Mouse (Mus musculus): ENCODE measurements around the gene Fmo5. TPM values are rescaled to one million over a fixed set of nuclear protein-coding genes. Genes with fewer than 3 reads are reported as not detected.

Gene Fmo5
- polyA plus RNA-seq, 1 experiment from 2014 or later = 0.66 TPM

DNA sequence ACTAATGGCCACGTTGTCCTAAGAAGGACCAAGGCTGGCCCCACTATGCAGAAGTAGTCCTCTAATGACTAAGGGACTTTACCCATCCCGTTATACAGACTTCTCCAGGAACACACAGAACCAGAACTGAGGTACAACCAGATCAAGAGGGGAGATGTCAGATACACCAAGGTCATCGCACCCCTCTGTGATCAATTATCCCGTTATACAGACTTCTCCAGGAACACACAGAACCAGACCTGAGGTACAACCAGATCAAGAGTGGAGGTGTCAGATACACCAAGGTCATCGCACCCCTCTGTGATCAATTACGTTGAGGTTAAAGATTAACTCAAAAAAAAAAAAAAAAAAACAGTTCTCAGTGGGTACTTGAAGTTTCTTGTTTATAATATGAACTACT, 17.6 kb upstream of the Fmo5 start:
- no peak for ATAC-seq (replicated peaks)
- peaks cover 10% of the 10 kb centered on the region for H3K4me1 ChIP-seq
- H3K4me3 ChIP-seq = no peak overlapping the region
- no peak overlapping the region for H3K4me2 ChIP-seq (replicated peaks)
- no peak overlapping the region for H3K27ac ChIP-seq (replicated peaks)
- no peaks in the 10 kb centered on the region for H3K27me3 ChIP-seq
- H3K9ac ChIP-seq (replicated peaks) = no peak overlapping the region
- 91% methylated on average over 6 of the region's 6 CpGs for WGBS
- no peaks in the 10 kb centered on the region for H3K36me3 ChIP-seq
- H3K9me3 ChIP-seq = no peaks in the 10 kb centered on the region

GRCm38 (mm10) chr3:97615154-97615553, 13.4 kb upstream of the Fmo5 start:
- H3K27me3 ChIP-seq = no peaks in the 10 kb centered on the region
- no peak overlapping the region for H3K27ac ChIP-seq (replicated peaks)
- H3K4me3 ChIP-seq = no peak overlapping the region
- H3K4me2 ChIP-seq (replicated peaks) = no peak overlapping the region
- H3K4me1 ChIP-seq = peaks cover 4% of the 10 kb centered on the region; the same call in 1 of the 2 replicates
- no peak overlapping the region for H3K9ac ChIP-seq (replicated peaks)
- no peaks in the 10 kb centered on the region for H3K36me3 ChIP-seq
- H3K9me3 ChIP-seq = no peaks in the 10 kb centered on the region
- ATAC-seq (replicated peaks) = no peak
- 52% methylated on average over 1 of the region's 1 CpGs for WGBS

- WGBS = 88% methylated on average over 4 of the region's 4 CpGs
- Histone ChIP-seq H3K4me2 (replicated peaks) (no peak overlapping the region), H3K27ac (replicated peaks) (no peak overlapping the region), H3K4me1 (no peaks in the 10 kb centered on the region), H3K9ac (replicated peaks) (no peak overlapping the region), H3K4me3 (no peak overlapping the region), H3K36me3 (no peaks in the 10 kb centered on the region), H3K27me3 (no peaks in the 10 kb centered on the region), H3K9me3 (no peaks in the 10 kb centered on the region)
- no peak for ATAC-seq (replicated peaks)
Measured at GRCm38 (mm10) chr3:97615933-97616332, 12.7 kb upstream of the Fmo5 start.

- H3K27me3 ChIP-seq = no peaks in the 10 kb centered on the region
- H3K27ac ChIP-seq (replicated peaks) = no peak overlapping the region
- H3K36me3 ChIP-seq = no peaks in the 10 kb centered on the region
- H3K9ac ChIP-seq (replicated peaks) = no peak overlapping the region
- 97% methylated on average over 18 of the region's 19 CpGs for WGBS
- ATAC-seq (replicated peaks) = no peak
- H3K9me3 ChIP-seq = no peaks in the 10 kb centered on the region
- H3K4me2 ChIP-seq (replicated peaks) = no peak overlapping the region
- no peaks in the 10 kb centered on the region for H3K4me1 ChIP-seq
- no peak overlapping the region for H3K4me3 ChIP-seq
Measured at GRCm38 (mm10) chr3:97617091-97617825, 11.3 kb upstream of the Fmo5 start.

DNA sequence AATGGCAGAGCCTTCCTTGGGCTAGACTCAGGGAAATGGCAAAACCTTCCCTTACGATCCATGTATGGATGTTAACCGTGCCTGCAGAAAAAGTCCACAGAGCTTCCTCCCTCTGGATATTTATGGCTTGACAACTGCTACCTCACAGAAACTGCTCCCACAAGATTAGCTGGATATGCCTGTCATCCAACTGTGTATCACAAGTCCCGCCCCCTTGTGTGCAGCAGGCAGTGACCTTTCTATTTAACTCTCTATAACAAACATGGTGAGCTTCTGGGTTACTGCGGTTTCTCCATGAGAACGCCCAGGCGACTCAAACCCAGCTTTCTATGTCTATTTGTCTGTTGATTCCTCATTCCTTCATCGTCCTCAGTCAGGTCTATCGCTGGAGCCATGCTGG, 10.7 kb upstream of the Fmo5 start:
- Histone ChIP-seq H3K4me3 (no peak overlapping the region), H3K27ac (replicated peaks) (no peak overlapping the region), H3K9me3 (no peaks in the 10 kb centered on the region), H3K27me3 (no peaks in the 10 kb centered on the region), H3K4me2 (replicated peaks) (no peak overlapping the region), H3K4me1 (no peaks in the 10 kb centered on the region), H3K36me3 (no peaks in the 10 kb centered on the region), H3K9ac (replicated peaks) (no peak overlapping the region)
- WGBS = 86% methylated on average over 8 of the region's 8 CpGs
- ATAC-seq (replicated peaks) = no peak

- Histone ChIP-seq H3K4me2 (replicated peaks) (no peak overlapping the region), H3K4me1 (no peaks in the 10 kb centered on the region), H3K27ac (replicated peaks) (no peak overlapping the region), H3K9ac (replicated peaks) (no peak overlapping the region), H3K36me3 (no peaks in the 10 kb centered on the region), H3K27me3 (no peaks in the 10 kb centered on the region), H3K4me3 (no peak overlapping the region), H3K9me3 (no peaks in the 10 kb centered on the region)
- 97% methylated on average over 4 of the region's 4 CpGs for WGBS
- ATAC-seq (replicated peaks) = no peak
Measured at GRCm38 (mm10) chr3:97620657-97621056, 7.9 kb upstream of the Fmo5 start.

- no peak for ATAC-seq (replicated peaks)
- Histone ChIP-seq H3K9me3 (no peaks in the 10 kb centered on the region), H3K4me2 (replicated peaks) (no peak overlapping the region), H3K36me3 (no peaks in the 10 kb centered on the region), H3K27ac (replicated peaks) (no peak overlapping the region), H3K4me3 (no peak overlapping the region), H3K4me1 (0 out of 2 replicates have a peak, but pooled peaks cover 6% of the 10 kb centered on the region), H3K27me3 (no peaks in the 10 kb centered on the region), H3K9ac (replicated peaks) (no peak overlapping the region)
- 30% methylated on average over 2 of the region's 2 CpGs for WGBS
Measured at GRCm38 (mm10) chr3:97624611-97625010, 4.0 kb upstream of the Fmo5 start.

DNA sequence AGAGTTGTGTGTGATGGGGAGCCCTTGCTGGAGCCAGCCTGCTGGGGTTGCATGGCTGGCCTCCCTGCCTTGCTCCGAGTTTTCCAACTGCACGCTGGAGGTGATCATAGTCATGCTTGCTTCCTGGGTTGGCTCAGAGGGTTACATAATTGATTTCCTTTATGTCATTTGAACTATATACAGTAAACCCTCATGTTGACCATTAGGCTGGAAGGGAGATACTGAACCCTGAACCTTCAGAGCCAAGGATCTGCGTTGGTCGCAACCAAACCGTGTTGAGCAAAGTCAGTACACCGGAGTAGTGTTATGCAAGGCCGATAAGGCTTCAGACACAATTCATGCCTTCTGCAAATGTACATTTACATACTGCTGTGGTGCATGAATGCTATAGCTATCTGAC, 711 bp upstream of the Fmo5 start:
- H3K36me3 ChIP-seq = no peaks in the 10 kb centered on the region
- ATAC-seq (replicated peaks) = no peak
- H3K27me3 ChIP-seq = no peaks in the 10 kb centered on the region
- no peak overlapping the region for H3K4me2 ChIP-seq (replicated peaks)
- WGBS = 78% methylated on average over 7 of the region's 7 CpGs
- H3K9me3 ChIP-seq = no peaks in the 10 kb centered on the region
- no peak overlapping the region for H3K4me3 ChIP-seq
- no peak overlapping the region for H3K27ac ChIP-seq (replicated peaks)
- H3K9ac ChIP-seq (replicated peaks) = no peak overlapping the region
- H3K4me1 ChIP-seq = 0 out of 2 replicates have a peak, but pooled peaks cover 6% of the 10 kb centered on the region

- 91% methylated on average over 4 of the region's 4 CpGs for WGBS
- Histone ChIP-seq H3K4me1 (0 out of 2 replicates have a peak, but pooled peaks cover 6% of the 10 kb centered on the region), H3K27ac (replicated peaks) (no peak overlapping the region), H3K36me3 (no peaks in the 10 kb centered on the region), H3K9me3 (no peaks in the 10 kb centered on the region), H3K4me2 (replicated peaks) (no peak overlapping the region), H3K9ac (replicated peaks) (no peak overlapping the region), H3K4me3 (no peak overlapping the region), H3K27me3 (no peaks in the 10 kb centered on the region)
- ATAC-seq (replicated peaks) = no peak
Measured at GRCm38 (mm10) chr3:97629941-97630340, 1.3 kb downstream of the Fmo5 start.

GRCm38 (mm10) chr3:97630746-97631145, 2.1 kb downstream of the Fmo5 start:
- Histone ChIP-seq H3K4me1 (0 out of 2 replicates have a peak, but pooled peaks cover 6% of the 10 kb centered on the region), H3K27me3 (no peaks in the 10 kb centered on the region), H3K27ac (replicated peaks) (no peak overlapping the region), H3K4me2 (replicated peaks) (no peak overlapping the region), H3K4me3 (no peak overlapping the region), H3K36me3 (no peaks in the 10 kb centered on the region), H3K9ac (replicated peaks) (no peak overlapping the region), H3K9me3 (no peaks in the 10 kb centered on the region)
- WGBS = 96% methylated on average over 4 of the region's 4 CpGs
- ATAC-seq (replicated peaks) = no peak

- no peaks in the 10 kb centered on the region for H3K9me3 ChIP-seq
- H3K36me3 ChIP-seq = no peaks in the 10 kb centered on the region
- no peak for ATAC-seq (replicated peaks)
- H3K4me3 ChIP-seq = no peak overlapping the region
- H3K27ac ChIP-seq (replicated peaks) = no peak overlapping the region
- H3K4me1 ChIP-seq = 0 out of 2 replicates have a peak, but pooled peaks cover 6% of the 10 kb centered on the region
- 86% methylated on average over 8 of the region's 8 CpGs for WGBS
- H3K27me3 ChIP-seq = no peaks in the 10 kb centered on the region
- H3K4me2 ChIP-seq (replicated peaks) = no peak overlapping the region
- H3K9ac ChIP-seq (replicated peaks) = no peak overlapping the region
Measured at GRCm38 (mm10) chr3:97631258-97631860, 2.8 kb downstream of the Fmo5 start.

GRCm38 (mm10) chr3:97633456-97633855, 4.9 kb downstream of the Fmo5 start:
- no peak for ATAC-seq (replicated peaks)
- no peak overlapping the region for H3K4me3 ChIP-seq

More at GRCm38 (mm10) chr3:97633456-97633855, 4.9 kb downstream of the Fmo5 start:
- H3K4me1 ChIP-seq = 0 out of 2 replicates have a peak, but pooled peaks cover 4% of the 10 kb centered on the region
- no peak overlapping the region for H3K4me2 ChIP-seq (replicated peaks)
- H3K36me3 ChIP-seq = no peaks in the 10 kb centered on the region
- no peaks in the 10 kb centered on the region for H3K9me3 ChIP-seq
- no peak overlapping the region for H3K9ac ChIP-seq (replicated peaks)
- H3K27ac ChIP-seq (replicated peaks) = no peak overlapping the region
- 83% methylated on average over 4 of the region's 4 CpGs for WGBS
- no peaks in the 10 kb centered on the region for H3K27me3 ChIP-seq

Data from forebrain, embryonic 15.5 days (tissue).